Mouse (Mus musculus): ENCODE measurements around the gene Vmn2r86. TPM values are rescaled to one million over a fixed set of nuclear protein-coding genes. Genes with fewer than 3 reads are reported as not detected.

Gene Vmn2r86
- polyA plus RNA-seq (2015; fragmentation: Nextera tagmentation; extraction: Ambion mirVana): not detected in 2 replicates

DNA sequence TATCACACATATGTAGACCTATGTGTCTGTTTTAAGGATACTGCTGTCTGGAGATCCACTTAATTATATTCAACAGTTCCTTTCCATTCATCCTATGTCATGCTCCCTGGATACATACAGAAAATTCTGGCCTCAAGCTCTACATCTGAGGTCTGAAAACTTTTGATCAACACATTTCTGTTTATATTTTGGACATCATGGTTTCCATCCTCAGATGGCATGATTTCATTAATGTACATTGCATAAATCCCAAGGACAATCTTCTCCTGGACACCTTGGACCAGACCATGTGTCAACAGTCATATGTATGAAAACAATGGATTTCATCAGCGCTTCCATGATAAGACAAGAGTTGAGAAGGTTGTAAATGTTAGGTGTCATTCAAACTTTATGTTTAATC, at the start of gene Vmn2r86:
Gene Vmn2r86, minus strand, starts transcription at position 101 of the 400 bp plus-strand sequence.

DNA sequence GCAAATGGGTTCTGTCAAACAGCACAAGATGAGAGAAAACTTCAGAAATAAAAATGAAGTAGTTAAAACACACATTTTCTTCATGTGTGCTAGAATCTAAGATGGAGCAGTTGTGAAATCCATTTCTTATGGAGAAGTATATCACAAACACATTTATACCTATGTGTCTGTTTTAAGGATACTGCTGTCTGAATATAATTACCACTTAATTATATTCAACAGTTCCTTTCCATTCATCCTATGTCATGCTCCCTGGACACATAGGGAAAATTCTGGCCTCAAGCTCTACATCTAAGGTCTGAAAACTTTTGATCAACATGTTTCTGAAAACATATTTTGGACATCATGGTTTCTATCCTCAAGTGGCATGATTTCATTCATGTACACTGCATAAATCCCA, 41.4 kb upstream of the Vmn2r86 start, which contains the start of gene Vmn2r87:
Gene Vmn2r87, minus strand, starts transcription at position 101 of the 400 bp plus-strand sequence.

GRCm38 (mm10) chr10:130429603-130430002, 26.2 kb downstream of the Vmn2r86 start, which contains the start of gene Vmn2r85:
Gene Vmn2r85 (minus strand): TSS chr10:130429703.

DNA sequence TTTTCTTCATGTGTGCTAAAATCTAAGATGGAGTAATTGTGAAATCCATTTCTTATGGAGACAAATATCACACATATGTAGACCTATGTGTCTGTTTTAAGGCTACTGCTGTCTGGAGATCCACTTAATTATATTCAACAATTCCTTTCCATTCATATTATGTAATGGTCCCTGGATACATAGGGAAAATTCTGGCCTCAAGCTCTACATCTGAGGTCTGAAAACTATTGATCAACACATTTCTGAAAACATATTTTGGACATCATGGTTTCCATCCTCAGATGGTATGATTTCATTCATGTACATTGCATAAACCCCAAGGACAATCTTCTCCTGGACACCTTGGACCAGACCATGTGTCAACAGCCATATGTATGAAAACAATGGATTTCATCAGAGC, 61.6 kb downstream of the Vmn2r86 start, which contains the start of gene Vmn2r84:
Gene Vmn2r84, minus strand, starts transcription at position 101 of the 400 bp plus-strand sequence.

Other genes with a start within 250 kb of the Vmn2r86 start
- not detected in 2 replicates for gene Olfr827, start 241.6 kb downstream of the Vmn2r86 start, polyA plus RNA-seq (2015; fragmentation: Nextera tagmentation; extraction: Ambion mirVana)
- not detected in 2 replicates for gene Neurod4, start 175.8 kb downstream of the Vmn2r86 start, polyA plus RNA-seq (2015; fragmentation: Nextera tagmentation; extraction: Ambion mirVana)
- 1.1 and 2.2 TPM in 2 replicates for gene Tespa1, start 133.2 kb downstream of the Vmn2r86 start, polyA plus RNA-seq (2015; fragmentation: Nextera tagmentation; extraction: Ambion mirVana)
- gene Vmn2r84, start 61.7 kb downstream of the Vmn2r86 start, polyA plus RNA-seq (2015; fragmentation: Nextera tagmentation; extraction: Ambion mirVana): 0.01 TPM in 1 of 2 replicates, not detected in the other
- not detected in 2 replicates for gene Vmn2r85, start 26.3 kb downstream of the Vmn2r86 start, polyA plus RNA-seq (2015; fragmentation: Nextera tagmentation; extraction: Ambion mirVana)
- gene Vmn2r87, start 41.3 kb upstream of the Vmn2r86 start, polyA plus RNA-seq (2015; fragmentation: Nextera tagmentation; extraction: Ambion mirVana): not detected in 2 replicates